Mouse (Mus musculus) Muller cell, postnatal 12 days (primary cell): ENCODE results near the gene Rbbp5.

Experiments
- DNase-seq: peaks from one replicate; pipeline ENCODE4 v3.0.0-alpha.2; 2015; ENCODE audit errors: inconsistent ontology term

The Rbbp5 gene

GRCm38 (mm10) chr1:132541171-132541823, 64.1 kb downstream of the Rbbp5 start:
- no peak for DNase-seq

DNA sequence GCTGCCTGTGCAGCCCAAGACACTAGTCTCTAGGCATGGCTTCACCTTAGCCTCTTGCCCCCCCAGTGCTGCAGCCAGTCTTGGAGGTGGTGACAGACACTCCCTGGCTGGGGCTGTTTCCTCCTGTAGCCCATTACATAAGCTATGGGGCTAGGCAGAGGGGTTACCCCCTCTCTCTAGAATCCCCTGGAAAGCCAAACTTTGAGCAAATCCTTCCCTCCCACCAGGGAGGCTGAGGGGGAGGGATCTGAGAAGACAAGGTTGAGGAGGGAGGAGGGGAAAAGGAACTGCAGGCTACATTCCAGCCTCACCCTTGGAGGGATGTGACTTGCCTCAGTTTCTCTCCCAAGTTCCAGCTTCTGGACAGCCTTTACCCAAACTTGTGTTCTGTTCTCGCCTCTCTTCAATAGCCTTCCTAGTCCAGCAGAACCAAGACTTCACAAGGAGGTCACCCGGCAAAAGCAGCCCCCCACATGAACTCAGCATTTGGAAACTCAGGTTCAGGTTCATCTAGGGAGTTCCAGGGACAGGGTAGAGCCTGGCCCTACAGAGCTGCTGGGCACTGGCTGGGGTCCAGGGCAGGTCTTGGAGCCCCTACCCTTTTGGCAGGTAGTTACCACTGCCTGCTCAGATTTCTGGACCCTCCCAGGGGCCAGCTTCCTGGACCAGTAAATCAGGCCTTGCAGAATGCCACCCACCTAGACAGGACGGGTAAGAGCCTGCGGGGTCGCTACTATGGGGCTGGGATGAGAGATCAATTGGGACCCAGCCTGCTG, 64.8 kb downstream of the Rbbp5 start:
- DNase-seq, result no peak

- peak; percentile 72 for DNase-seq
Measured at GRCm38 (mm10) chr1:132542762-132543306, 65.7 kb downstream of the Rbbp5 start, which contains the start of gene Cntn2. Cntn2 (minus strand) TSS chr1:132543256.

DNA sequence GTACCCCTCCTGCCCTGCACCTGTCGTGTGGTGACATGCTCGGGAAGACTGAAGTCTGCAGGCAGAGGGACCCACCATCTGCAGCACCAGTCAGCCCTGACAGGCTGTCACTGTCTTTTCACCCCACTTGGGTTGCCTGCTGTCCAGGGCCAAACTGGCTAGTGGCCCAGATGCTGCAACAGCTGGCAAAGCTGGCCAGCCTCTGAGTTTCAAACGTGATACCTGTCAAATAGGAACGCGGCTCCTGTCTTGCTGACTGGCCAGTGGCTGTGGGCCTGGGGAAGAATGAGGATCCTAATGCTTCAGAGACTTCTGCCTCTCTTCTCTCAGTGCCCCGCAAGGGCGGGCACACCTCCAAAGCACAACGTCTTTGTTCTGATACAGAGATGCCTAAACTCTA, 66.6 kb downstream of the Rbbp5 start:
- no peak for DNase-seq
